Mouse (Mus musculus) liver, adult 2 months (tissue): ENCODE measurements around the gene Krtap10-10.

Source experiments
- CTCF ChIP-seq: fragments of 200-500 bp; IDR thresholded peaks from 2 replicates; pipeline ENCODE4 v1.5.1; 2011; ENCODE audit warnings: low read depth, low read length, control low read depth
- POLR2A ChIP-seq: fragments of 200-500 bp; IDR thresholded peaks from 2 replicates; pipeline ENCODE4 v1.6.1; 2011; ENCODE audit warnings: low read length, control low read depth; ENCODE audit not compliant: insufficient read depth; ENCODE audit errors: extremely low read depth

DNA sequence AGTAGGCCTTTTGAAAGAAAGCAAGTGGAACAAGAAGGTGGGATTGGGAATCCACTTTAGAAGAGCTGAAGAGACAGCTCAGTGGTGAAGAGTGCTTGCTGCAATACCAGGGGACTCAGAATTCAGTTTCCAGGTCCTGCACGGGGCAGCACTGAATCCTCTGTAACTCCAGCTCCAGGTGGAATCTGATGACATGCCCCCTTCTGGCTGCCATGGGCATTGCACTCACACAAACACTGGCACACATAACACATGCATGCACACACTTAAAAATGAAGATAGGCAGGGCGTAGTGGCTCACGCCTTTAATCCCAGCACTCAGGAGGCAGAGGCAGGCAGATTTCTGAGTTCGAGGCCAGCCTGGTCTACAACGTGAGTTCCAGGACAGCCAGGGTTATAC is 46.8 kb downstream of the Krtap10-10 start:
- TF ChIP-seq POLR2A (no peak), CTCF (peak; percentile 23; the same call in 1 of the 2 replicates)
